Mouse (Mus musculus) hindbrain, embryonic 16.5 days (tissue): ENCODE data around the gene Jsrp1. TPM values are rescaled to one million over a fixed set of nuclear protein-coding genes. Genes with fewer than 3 reads are reported as not detected.

ENCODE experiments used
- ATAC-seq: fragments of 200-750 bp; cut with Nextera tagmentation; 2 replicates; pipeline ENCODE4 v1.8.0; 2017; ENCODE audit warnings: moderate TSS enrichment, moderate library complexity
- H3K27ac ChIP-seq: fragments of 300-500 bp; sonication (generic); 2 replicates; pipeline ENCODE4 v1.5.1; 2014; ENCODE audit warnings: low read depth, mild to moderate bottlenecking, control low read depth, low read length, moderate library complexity
- H3K27me3 ChIP-seq: fragments of 300-500 bp; sonication (generic); replicated peaks from 2 replicates; pipeline ENCODE4 v1.6.1; 2014; ENCODE audit warnings: low read length; ENCODE audit not compliant: control insufficient read depth, insufficient read depth
- H3K36me3 ChIP-seq: fragments of 300-500 bp; sonication (generic); 2 replicates; pipeline ENCODE4 v1.6.1; 2014; ENCODE audit warnings: mild to moderate bottlenecking, low read length, moderate library complexity, mixed read lengths; ENCODE audit not compliant: control insufficient read depth, insufficient read depth
- H3K4me1 ChIP-seq: fragments of 300-500 bp; sonication (generic); 2 replicates; pipeline ENCODE4 v1.6.1; 2014; ENCODE audit warnings: low read depth, low read length; ENCODE audit not compliant: control insufficient read depth, insufficient read depth
- H3K4me2 ChIP-seq: fragments of 300-500 bp; sonication (generic); 2 replicates; pipeline ENCODE4 v1.6.1; 2014; ENCODE audit warnings: mild to moderate bottlenecking, low read length, control low read depth, moderate library complexity
- H3K4me3 ChIP-seq: fragments of 300-500 bp; sonication (generic); 2 replicates; pipeline ENCODE4 v1.5.1; 2014; ENCODE audit warnings: mild to moderate bottlenecking, low read length, control low read depth, moderate library complexity
- H3K9ac ChIP-seq: fragments of 300-500 bp; sonication (generic); 2 replicates; pipeline ENCODE4 v1.6.1; 2014; ENCODE audit warnings: low read depth, mild to moderate bottlenecking, control low read depth, low read length, moderate library complexity
- H3K9me3 ChIP-seq: fragments of 300-500 bp; sonication (generic); 2 replicates; pipeline ENCODE4 v1.6.1; 2014; ENCODE audit warnings: mild to moderate bottlenecking, low read length, moderate library complexity; ENCODE audit not compliant: control insufficient read depth
- WGBS: fragments of 180-500 bp; shearing (Covaris S2); extraction: QIAGEN DNeasy Blood & Tissue Kit; methylation state at CpG from one replicate; pipeline ENCODE4 v1.1.7; 2014; 5-methylcytosine and 5-hydroxymethylcytosine counted together
- microRNA counts: library from miRNA; unstranded; fragments of <30 nt; microRNA quantifications from one replicate; lab custom pipeline; 2016
- microRNA-seq: library from miRNA; unstranded; fragments of <30 nt; microRNA quantifications from one replicate; pipeline ENCODE4, GENCODE M21; 2017
- polyA plus RNA-seq: library from polyadenylated mRNA; unstranded; fragments of >200 nt; fragmentation: Nextera tagmentation; extraction: Ambion mirVana; gene quantifications from 2 replicates; pipeline ENCODE4 v1.2.1, GENCODE M21; 2015

The Jsrp1 gene
- polyA plus RNA-seq, 1 experiment from 2014 or later: 1.1 TPM

- ATAC-seq: no peak
- 71% methylated on average over 3 of the region's 3 CpGs for WGBS
These were observed 51.5 kb downstream of the Jsrp1 start for GRCm38 (mm10) chr10:80761821-80762220.

GRCm38 (mm10) chr10:80760596-80761524 is 52.4 kb downstream of the Jsrp1 start:
- no peak for ATAC-seq
- no peak overlapping the region for H3K4me2 ChIP-seq

More at GRCm38 (mm10) chr10:80761821-80762220, 51.5 kb downstream of the Jsrp1 start:
- Histone ChIP-seq H3K36me3 (0 out of 2 replicates have a peak, but pooled peaks cover 6% of the 10 kb centered on the region), H3K4me2 (no peak overlapping the region), H3K9me3 (no peaks in the 10 kb centered on the region), H3K9ac (no peak overlapping the region), H3K27ac (no peak overlapping the region), H3K4me1 (peaks cover 21% of the 10 kb centered on the region), H3K27me3 (no peaks in the 10 kb centered on the region), H3K4me3 (no peak overlapping the region)

GRCm38 (mm10) chr10:80758651-80759050 is 54.6 kb downstream of the Jsrp1 start:
- Histone ChIP-seq H3K9me3 (no peaks in the 10 kb centered on the region), H3K4me1 (peaks cover 35% of the 10 kb centered on the region), H3K27ac (no peak overlapping the region), H3K4me2 (no peak overlapping the region), H3K9ac (no peak overlapping the region), H3K27me3 (no peaks in the 10 kb centered on the region), H3K4me3 (no peak overlapping the region), H3K36me3 (no peaks in the 10 kb centered on the region)
- no peak for ATAC-seq
- 89% methylated on average over 7 of the region's 7 CpGs for WGBS

More at GRCm38 (mm10) chr10:80760596-80761524, 52.4 kb downstream of the Jsrp1 start:
- H3K27me3 ChIP-seq: no peaks in the 10 kb centered on the region
- H3K4me3 ChIP-seq: no peak overlapping the region
- H3K27ac ChIP-seq: no peak overlapping the region
- 93% methylated on average over 4 of the region's 4 CpGs for WGBS
- no peaks in the 10 kb centered on the region for H3K9me3 ChIP-seq
- no peaks in the 10 kb centered on the region for H3K36me3 ChIP-seq
- H3K9ac ChIP-seq: no peak overlapping the region
- peaks cover 30% of the 10 kb centered on the region for H3K4me1 ChIP-seq

MicroRNAs encoded within 50 kb of the gene (microRNA counts, 519-probe panel; counts per million panel counts)
- not detected for microRNA mmu-miR-1982 (lab: Ali Mortazavi, UCI)

Small RNA genes lying within 50 kb of the gene (microRNA-seq; reads per million reads assigned to microRNA genes)
- 4.0 reads per million, percentile 13 among the genes with 10 or more reads in this experiment for gene Mir1982

Other genes starting within 250 kb of the Jsrp1 start
- 5.1 and 5.8 TPM in 2 replicates for gene Klf16, start 236.2 kb downstream of the Jsrp1 start, polyA plus RNA-seq
- 127 and 130 TPM in 2 replicates for gene Abhd17a, start 223.2 kb downstream of the Jsrp1 start, polyA plus RNA-seq
- 73.6 and 80.8 TPM in 2 replicates for gene Scamp4, start 210.6 kb downstream of the Jsrp1 start, polyA plus RNA-seq
- 5.2 and 6.4 TPM in 2 replicates for gene Adat3, start 210.6 kb downstream of the Jsrp1 start, polyA plus RNA-seq
- gene Gm49322, start 207.5 kb downstream of the Jsrp1 start, polyA plus RNA-seq: 2.3 and 3.1 TPM in 2 replicates
- gene Csnk1g2, start 190.7 kb downstream of the Jsrp1 start, polyA plus RNA-seq: 24.9 and 77.7 TPM in 2 replicates
- 21.2 and 83.2 TPM in 2 replicates for gene Btbd2, start 156.4 kb downstream of the Jsrp1 start, polyA plus RNA-seq
- gene Mknk2, start 135.4 kb downstream of the Jsrp1 start, polyA plus RNA-seq: 35.6 and 55.7 TPM in 2 replicates
- 56.9 and 59.5 TPM in 2 replicates for gene Mob3a, start 111.5 kb downstream of the Jsrp1 start, polyA plus RNA-seq
- 43.7 and 50.4 TPM in 2 replicates for gene Izumo4, start 111.3 kb downstream of the Jsrp1 start, polyA plus RNA-seq
- gene Ap3d1, start 71.2 kb downstream of the Jsrp1 start, polyA plus RNA-seq: 102 and 105 TPM in 2 replicates
- gene Dot1l, start 58.3 kb downstream of the Jsrp1 start, polyA plus RNA-seq: 13.2 and 16.9 TPM in 2 replicates
- gene Sf3a2, start 15.3 kb downstream of the Jsrp1 start, polyA plus RNA-seq: 44.7 and 59.9 TPM in 2 replicates
- gene Plekhj1, start 14.9 kb downstream of the Jsrp1 start, polyA plus RNA-seq: 129 and 140 TPM in 2 replicates
- gene Amh, start 8.3 kb downstream of the Jsrp1 start, polyA plus RNA-seq: not detected in 2 replicates
- 1,272 and 1,293 TPM in 2 replicates for gene Oaz1, start 13.2 kb upstream of the Jsrp1 start, polyA plus RNA-seq
- 22.1 and 23.3 TPM in 2 replicates for gene Lingo3, start 30.5 kb upstream of the Jsrp1 start, polyA plus RNA-seq
- gene Lsm7, start 41.7 kb upstream of the Jsrp1 start, polyA plus RNA-seq: 197 and 208 TPM in 2 replicates
- gene Sppl2b, start 41.8 kb upstream of the Jsrp1 start, polyA plus RNA-seq: 92.4 and 97.5 TPM in 2 replicates
- gene Tmprss9, start 58.4 kb upstream of the Jsrp1 start, polyA plus RNA-seq: 0.13 and 0.27 TPM in 2 replicates
- gene Timm13, start 87.5 kb upstream of the Jsrp1 start, polyA plus RNA-seq: 314 and 364 TPM in 2 replicates
- gene Lmnb2, start 104.7 kb upstream of the Jsrp1 start, polyA plus RNA-seq: 36.6 and 41.9 TPM in 2 replicates
- gene Gadd45b, start 116.6 kb upstream of the Jsrp1 start, polyA plus RNA-seq: 8.0 and 9.0 TPM in 2 replicates
- gene Gng7, start 201.4 kb upstream of the Jsrp1 start, polyA plus RNA-seq: 25.4 and 27.0 TPM in 2 replicates
- gene Diras1, start 212.2 kb upstream of the Jsrp1 start, polyA plus RNA-seq: 74.4 and 81.7 TPM in 2 replicates
- gene Slc39a3, start 223.9 kb upstream of the Jsrp1 start, polyA plus RNA-seq: 48.3 and 54.3 TPM in 2 replicates
- 334 and 346 TPM in 2 replicates for gene Sgta, start 246.7 kb upstream of the Jsrp1 start, polyA plus RNA-seq